Mouse (Mus musculus) yolk sac, embryonic 10.5 days (tissue): ENCODE data around the gene Xbp1.
"Not testable (repeated sequence)": the region's sequence is repeated elsewhere in the genome, so short reads cannot be mapped to it uniquely, and the experiment has no call there.

Experiments used
- DNase-seq: peaks from one replicate; pipeline ENCODE4 v3.0.0-alpha.2; 2017; ENCODE audit warnings: low spot score

Xbp1 gene

DNA sequence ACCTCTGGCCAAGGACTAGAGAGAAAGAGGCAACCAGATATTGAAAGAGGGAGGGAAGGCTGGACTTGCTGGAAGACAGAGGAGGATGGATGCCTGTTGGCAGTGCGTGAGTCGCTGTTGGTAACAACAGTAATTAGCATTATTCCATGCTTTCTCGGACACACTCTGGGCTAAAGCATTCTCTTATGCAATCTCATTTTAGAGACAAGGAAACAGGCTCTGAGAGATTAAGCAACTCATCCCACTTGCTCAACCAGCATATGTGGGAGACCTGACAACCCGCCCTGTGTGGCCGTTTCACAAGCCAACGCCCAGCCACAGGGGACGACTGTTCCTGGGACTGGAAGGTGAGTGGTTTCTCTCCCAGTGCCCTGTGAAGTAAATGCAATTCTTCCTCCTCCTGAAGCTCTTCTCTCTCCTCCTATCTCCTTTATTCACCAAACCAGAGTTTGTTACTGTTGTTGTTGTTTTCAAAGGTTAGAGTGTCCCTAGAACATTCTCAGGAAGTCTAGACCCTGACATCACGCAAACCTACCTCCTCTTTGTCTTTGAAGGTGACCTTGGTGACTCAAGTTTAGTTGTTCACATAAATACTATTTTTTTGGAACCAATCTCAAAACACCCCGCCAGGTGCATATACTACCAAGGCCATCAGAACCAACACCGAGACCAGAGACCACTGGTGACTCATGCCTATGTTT is 18.0 kb upstream of the Xbp1 start:
- peak; percentile 49 for DNase-seq

DNA sequence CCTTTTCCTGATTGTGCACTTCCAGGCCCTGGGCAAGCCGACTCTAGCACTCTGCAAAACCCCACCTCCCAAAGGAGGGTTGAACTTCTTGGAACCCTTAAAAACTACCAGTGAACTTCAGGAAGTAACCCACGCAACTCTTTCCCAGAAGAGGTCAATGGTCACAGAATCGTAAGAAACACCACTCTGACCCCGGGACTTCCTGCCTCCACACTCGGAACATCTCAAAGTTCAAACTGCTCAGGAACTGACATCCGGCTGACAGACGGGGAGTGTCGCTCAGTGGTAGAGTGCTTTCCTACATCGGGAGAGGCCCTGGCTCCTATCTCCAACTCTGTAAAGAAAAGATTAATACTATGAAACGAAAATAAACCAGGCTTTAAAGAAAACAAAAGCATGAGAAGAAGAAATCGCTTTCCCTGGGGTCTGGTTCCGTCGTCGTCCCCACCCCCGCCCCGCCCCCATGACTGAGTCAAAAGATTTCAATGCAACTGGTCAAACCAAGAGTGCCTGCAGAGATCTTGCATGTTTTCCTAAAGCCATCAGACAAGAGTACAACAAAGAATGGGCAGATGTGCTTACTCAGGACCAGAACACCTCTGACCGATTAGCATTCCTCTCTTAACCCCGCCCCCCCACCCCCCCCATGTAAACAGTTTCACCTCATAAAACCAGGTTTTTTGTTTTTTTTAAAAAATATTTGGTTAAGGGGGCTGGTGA is 14.4 kb upstream of the Xbp1 start:
- peak; percentile 89 for DNase-seq

DNA sequence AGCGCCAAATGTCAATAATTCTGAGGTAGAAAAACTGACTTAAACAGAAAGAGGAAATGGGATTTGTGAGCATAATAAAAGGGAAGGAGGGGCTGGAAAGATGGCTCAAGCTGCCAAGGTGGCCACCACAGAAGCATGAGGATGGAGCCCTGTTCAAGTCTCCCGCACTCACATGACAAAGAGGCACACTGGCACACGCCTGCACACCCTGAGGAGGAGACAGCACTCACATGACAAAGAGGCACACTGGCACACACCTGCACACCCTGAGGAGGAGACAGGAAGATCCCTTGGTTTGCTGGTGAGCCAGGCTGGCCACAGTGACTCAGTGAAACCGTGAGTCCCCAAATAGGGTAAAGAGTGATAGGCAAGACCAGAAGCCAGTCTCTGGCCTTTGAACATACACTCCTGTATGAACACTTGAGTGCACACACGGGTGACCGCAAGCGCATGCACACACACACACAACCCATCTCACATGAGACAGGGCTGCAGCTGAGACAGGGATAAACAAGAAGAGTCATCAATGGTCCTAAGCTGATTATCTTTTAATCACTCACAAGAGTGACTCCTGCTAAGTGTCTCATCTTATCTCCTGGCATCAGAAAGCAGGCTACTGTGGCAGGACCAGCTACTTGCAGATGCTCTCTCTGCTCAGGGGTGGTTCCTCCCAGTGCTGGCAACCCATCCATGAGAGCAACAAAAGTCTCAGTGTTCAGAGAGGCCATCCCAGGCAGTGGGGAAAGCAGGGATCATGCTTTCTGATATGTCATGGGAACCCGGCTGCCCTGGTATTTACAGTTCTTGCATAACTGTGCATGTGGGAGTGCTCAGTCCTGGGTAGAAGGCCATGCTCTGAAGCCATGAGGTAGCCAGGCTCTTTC is 11.0 kb upstream of the Xbp1 start:
- no peak for DNase-seq

DNA sequence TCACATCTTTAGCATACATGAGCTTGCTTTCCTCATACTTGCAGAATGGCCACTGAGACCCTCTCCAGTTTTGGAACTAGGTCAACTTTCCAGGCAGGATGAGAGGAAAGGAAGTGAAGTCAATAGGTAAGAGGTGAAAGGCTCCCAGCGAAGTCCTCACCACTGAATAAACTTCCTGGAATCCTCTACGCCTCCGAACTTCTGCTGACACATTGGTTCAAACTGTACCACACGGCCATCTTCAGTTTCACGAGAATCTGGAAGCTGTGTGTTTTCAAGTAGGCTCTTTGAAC is 10.4 kb upstream of the Xbp1 start:
- DNase-seq = no peak

DNA sequence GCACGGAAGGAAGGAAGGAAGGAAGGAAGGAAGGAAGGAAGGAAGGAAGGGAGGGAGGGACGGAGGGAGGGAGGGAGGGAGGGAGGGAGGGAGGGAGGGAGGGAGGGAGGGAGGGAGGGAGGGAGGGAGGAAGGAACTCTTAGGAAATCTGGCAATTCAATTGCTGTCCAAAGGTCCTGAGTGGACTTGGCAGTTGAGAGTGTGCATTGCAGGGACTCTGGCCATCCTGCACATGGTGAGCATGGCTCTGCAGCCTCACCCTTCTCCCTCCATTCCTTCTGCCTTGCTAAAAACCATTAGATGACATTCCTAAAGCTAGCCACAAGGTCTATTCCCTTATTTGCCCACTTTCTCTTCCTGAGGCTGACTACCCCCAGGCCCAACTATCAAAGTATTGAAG is 9.8 kb upstream of the Xbp1 start:
- DNase-seq = not testable (repeated sequence)

DNA sequence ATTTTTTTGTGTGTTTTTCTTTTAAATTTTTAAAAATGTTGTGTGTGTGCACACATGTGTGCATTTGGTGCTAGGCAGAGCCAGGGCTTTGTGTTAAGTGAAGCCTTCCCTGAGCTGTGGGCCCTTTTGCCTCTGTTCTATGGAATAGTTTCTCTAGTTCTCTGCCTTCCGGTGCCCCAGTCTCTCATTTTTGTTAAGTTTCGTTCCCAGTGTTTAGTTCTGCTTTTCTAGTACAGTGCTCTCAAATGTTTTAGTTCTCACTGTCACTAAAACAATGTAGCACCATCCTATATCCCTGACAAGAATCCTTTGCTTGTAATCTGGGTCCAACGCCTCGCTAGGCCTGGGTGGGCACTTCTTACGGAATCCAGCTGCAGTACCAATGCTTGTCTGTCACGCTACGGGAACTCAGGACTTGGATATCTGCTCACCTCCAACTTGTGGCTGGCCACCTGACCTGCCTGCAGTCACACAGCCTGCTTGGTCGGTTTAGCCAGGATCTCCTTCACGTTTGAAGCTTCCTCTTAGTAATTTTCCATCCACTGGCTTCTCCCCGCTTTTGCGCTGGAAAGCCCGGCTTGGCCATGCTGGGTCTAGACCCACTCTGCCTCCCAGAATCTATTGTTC is 8.2 kb upstream of the Xbp1 start:
- DNase-seq = no peak

DNA sequence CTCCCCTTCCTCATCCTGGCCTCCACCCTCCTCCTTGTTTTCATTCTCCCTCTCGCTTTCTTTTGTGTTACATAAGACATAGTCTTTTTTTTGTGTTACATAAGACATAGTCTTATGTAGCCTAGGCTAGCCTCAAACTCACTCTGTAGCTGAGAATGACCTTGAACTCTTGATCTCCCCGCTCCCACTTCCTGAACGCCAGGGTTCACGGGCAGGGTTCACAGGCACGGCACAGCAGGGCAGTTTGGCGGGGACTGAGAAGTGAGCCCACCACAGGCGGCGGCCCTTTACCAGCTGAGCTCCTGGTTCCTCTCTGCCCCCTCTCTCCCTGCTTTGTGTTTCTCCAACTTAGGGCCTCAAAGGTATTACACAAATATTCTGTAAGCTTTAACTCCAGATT is 7.5 kb upstream of the Xbp1 start:
- DNase-seq = no peak

DNA sequence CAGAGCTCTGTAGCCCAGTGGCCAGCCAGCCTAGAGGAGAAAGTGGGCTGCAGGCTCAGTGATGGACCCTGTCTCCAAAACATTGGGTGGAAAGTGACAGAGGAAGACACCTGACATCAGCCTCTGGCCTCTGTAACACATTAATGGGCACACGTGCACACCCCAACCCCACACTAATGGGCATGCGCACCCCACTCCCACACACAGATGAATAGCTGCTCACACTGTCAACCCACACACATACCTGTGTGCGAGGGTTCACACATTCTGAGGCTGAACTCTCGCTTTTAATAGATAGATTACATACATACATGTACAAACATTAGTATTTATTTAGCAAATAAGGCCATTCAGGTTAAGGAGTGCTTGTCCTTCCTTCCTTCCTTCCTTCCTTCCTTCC is 6.4 kb upstream of the Xbp1 start:
- DNase-seq = no peak

DNA sequence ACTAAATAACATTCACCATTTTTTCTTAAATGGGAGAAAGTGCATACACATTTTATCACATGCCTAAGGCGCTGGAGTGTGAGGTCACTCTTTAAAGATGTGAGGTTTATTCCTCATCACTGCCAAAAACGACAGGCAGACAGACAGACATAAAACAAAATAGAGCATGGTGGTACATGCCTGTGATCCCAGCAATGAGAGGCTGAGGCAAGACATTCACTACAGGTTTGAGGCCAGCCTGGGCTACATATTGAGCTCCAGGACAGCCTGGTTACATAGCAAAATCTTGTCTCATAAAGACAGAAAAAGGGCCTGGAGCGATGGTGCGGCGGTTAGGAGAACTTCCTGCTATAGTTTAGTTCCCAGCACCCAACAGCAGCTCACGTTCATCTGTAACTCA is 5.3 kb upstream of the Xbp1 start:
- DNase-seq = no peak

DNA sequence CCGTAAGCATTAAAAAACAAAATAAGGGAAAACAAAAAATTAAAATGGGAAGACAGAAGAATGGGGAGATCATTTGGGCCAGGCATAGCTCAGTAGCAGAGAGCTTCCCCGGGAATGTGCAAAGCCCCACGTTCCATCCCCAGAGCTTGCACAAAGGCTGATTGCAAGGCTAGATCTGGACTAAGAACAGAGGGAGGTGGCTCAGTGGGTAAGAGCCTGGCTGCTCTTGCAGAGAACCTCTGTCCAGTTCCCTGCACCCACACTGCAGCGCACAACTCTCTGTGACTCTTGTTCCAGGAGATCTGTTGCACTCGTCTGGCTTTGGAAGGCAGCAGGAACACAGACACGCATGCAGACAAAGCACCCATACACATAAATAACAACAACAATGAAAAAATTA is 4.8 kb upstream of the Xbp1 start:
- no peak for DNase-seq

DNA sequence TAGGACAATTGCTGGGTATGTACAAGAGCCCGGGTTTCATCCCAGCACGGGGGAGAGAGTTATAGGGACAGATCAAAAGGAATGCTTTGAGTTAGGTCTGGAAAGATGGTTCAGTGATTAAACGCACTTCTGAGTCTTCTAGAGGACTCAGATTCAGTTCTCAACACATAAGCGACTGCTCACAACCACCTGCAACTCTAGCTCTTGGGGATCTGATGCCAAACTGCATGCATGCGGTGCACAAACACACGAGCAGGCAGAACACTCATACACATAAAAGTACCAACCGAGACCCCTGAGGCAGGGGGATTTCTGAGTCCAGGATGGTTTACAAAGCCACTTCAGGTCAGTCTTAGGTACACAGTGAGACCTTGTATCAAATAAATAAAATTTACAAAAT is 4.3 kb upstream of the Xbp1 start:
- DNase-seq = no peak

DNA sequence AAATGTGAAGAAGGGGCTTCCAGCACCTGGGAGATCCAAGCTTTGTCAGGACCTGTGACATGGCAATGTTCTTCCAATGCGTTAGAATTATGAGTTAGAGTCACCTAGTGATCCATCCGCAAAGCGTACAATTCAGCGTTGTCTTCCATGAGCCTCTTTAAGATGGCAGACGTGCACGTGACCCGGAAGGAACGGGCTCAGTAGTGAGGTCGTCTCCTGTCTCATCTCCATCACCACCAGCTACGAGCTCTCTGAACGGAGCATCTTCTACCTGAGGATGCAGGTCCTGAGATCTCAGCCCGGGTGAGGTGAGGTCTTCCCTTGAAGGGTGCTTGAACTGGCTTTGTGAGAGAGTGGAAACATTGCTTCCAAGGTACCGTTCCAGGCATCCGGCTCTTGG is 3.8 kb upstream of the Xbp1 start:
- DNase-seq = no peak

DNA sequence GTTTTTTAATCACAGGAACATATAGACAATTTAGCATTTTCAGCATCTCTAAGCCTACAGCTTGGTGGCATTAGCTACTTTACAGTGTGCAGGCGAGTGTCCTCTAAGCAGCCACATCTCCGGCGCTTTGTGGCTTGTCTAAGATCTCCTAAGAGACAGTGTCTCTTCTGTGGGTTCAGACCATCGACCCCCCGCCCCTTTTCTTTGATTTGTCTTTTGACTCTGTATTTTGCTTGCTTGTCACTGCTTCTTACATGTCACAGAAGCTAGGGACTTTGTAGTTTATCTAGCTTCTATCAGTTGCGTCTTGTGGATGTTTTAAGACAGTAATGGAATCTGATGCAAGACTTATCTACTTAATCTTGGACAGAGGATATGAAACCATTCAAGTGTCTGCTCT is 3.1 kb upstream of the Xbp1 start:
- DNase-seq = no peak

DNA sequence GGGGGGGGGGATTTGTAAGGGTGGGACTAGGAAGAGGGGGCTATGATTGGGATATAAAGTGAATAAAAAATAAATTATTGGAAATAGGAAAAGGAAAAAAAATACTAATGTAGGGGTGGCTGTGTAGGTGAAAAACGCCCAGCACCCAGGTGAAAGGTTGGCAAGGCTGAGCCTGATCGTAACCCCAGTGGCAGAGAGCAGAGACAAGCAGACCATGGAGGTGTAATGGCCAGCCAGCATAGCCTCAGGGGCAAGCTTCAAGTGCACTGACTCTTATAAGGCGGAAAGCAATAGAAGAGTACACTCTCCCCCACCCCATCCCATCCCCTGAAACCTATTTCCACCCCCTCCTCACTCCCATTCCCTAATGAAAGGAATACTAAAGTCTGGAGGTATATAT is 778 bp upstream of the Xbp1 start:
- DNase-seq = no peak

DNA sequence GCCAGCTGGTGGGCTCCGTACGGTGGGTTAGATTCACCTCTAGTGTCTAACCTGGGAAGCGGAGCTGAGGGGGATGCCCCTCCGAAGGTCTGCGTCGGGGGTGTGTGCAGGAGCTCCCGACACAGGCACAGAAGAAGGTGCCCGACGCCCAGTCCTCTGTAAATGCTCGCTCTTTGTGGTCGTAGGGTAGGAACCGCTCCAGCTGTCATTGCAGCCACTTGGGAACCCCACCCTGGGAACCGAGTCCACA is 732 bp downstream of the Xbp1 start:
- DNase-seq = no peak

DNA sequence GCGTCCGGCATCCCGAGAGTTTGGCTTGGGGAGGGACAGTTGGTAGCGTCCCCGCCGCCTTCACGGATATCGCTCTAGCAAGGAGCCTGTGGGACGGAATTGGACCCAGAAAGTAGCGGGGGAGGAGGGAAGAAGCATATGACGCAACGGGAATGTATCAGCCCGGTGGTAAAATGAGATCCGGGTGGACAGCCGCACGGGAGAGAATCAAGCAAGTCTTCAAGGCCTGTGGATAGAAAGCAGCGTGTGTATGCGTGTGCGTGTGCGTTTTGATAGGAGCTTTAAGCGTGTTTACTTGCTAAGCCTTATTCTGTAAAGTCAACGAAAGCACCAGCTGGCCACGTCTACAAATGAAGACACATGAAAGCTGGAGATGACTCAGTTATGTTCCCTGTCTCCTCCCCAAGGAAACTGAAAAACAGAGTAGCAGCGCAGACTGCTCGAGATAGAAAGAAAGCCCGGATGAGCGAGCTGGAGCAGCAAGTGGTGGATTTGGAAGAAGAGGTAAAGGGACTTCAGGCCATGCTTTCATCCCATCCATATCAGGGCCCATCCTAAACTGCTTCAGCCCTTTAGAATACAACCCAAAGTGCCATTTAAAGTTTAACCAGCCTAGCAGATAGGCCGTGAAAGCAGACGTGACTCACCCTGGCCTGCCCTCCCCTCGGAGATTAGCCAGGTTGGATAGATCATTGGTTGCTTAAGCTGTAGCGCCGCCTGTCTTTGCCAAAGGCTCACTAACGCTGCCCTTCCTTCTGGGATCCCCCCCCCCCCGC is 1.2 kb downstream of the Xbp1 start:
- peak; percentile 87 for DNase-seq

DNA sequence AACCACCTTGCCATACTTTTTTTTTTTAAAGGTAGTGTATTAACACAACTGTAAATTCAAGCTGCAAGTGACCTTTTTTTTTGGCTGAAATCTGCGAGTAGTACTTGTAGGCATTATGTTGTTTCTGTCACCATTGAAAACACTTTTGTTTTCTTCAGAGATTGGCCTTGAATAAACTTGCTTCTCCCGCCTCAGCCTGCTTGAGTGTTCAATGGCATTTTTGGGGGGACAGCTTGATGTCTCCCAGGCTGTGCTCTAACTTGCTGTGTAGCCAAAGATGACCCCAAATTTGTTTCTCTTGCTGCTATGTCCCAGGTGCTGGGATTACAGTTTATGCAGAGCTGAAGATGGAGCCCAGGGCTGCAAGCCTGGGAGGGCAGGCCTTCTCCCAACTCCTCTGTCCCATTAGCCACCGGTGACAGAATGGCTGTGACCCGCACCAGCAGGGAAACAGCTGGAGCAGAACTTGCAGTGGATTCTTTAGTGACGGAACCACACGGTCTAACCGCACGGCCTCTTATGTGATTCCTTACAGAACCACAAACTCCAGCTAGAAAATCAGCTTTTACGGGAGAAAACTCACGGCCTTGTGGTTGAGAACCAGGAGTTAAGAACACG is 2.4 kb downstream of the Xbp1 start:
- DNase-seq = no peak

DNA sequence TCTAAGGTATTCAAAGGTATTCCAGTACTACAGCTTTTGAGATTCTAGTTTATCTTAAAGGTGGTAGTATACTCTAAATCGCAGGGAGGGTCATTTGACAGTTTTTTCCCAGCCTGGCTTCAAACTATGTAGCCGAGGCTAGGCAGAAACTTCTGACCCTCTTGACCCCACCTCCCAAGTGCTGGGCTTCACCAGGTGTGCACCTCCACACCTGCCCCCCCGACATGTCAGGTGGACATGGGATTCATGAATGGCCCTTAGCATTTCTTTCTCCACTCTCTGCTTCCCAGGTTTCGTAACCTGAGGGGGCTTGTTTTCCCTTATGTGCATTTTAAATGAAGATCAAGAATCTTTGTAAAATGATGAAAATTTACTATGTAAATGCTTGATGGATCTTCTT is 5.0 kb downstream of the Xbp1 start:
- no peak for DNase-seq

DNA sequence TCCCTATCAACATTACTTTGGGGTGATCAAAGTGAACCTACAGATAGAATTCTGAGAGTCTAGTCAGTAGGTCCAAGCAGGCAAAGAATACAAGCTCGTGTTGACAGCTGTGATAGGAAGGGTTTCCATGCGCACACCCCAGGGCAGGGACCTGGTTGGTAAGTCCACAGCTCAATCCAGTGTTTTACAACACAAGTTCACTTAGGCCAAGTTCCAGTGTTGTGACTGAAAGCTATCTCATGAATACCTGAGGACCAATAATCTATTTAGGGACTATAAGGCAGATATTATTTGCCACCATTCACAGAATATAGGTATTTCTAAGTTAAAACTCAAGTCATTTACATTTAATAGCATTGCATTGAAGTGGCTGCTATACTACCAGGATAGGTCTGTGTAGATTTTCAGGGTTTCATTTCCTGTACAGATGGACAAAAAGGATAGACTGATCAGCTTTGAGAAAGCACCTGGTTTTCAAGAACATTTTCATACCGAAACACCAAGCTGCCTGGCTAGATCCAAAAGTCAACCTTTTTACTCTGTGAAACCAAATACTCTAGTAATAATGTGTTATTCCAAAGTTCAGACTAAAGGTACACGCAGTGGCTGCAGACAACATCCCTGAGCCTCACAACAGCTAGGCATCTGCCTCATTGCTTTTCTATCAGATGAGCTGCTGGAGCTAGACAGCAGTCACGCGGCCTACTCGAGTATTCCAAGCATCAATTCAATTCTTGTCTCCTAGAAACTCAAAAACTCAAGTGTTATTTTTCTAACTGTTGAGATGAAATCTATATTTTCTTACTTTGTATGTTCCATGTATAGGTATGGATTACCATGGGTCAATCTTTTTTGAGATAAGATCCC is 6.3 kb downstream of the Xbp1 start:
- DNase-seq = no peak

DNA sequence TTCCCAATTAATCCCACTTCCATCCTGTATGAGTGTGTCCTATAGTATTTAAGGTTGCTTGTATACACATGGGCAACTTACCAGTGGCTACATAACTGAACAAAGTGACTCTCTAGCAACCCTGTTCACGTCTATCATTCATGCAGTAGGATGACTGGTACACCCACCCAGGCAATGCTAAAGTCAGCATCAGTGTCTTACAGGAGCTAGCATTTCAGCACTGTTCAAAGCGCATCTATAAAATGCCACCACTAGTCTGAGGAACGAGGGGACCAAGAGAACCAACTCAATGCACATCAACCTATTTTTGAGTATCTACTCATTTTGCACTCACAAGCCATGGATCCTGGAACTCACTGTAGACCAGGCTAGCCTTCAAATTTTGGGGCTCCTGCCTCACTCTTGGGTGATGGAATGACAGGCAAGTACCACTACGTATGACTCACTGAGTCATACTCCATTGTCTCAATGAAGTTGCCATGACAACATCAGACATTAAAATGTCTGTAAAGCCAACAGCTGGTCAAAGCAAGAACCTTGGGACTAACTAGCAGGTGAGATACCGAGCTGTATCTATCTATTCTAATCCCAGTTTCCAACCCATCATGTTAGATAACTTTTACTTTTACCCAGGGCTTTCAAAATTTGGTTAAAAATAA is 7.5 kb downstream of the Xbp1 start:
- DNase-seq = no peak
